Mouse (Mus musculus) heart, embryonic 16.5 days (tissue): ENCODE results near the gene Pde7b. TPM values are rescaled to one million over a fixed set of nuclear protein-coding genes. Genes with fewer than 3 reads are reported as not detected.

ENCODE experiments used
- polyA plus RNA-seq: library from polyadenylated mRNA; unstranded; fragments of >200 nt; fragmentation: Nextera tagmentation; extraction: Ambion mirVana; gene quantifications from 2 replicates; pipeline ENCODE4 v1.2.1, GENCODE M21; 2015

The Pde7b gene
- polyA plus RNA-seq, 1 experiment from 2014 or later, result 4.0 TPM

Other genes with a start within 250 kb of the Pde7b start
- gene Ahi1, start 227.5 kb upstream of the Pde7b start, polyA plus RNA-seq, result 3.1 and 4.0 TPM in 2 replicates